In genomic region chr9:41229225-41229582, GRCm38 (mm10) we compare ENCODE assay signal across 8 mouse cellular contexts.
A peak's percentile ranks its signal among the peaks of the same experiment; 100 is the strongest.
DNase-seq lines count a peak whose midpoint lies in the region; ATAC-seq and TF ChIP-seq lines count a peak whose summit lies in the region.

No protein-coding gene starts in this region.

- peak overlapping the region; percentile 39 for H3K4me3 ChIP-seq in kidney, postnatal 0 days (replicated peaks; ENCODE audit: low read depth, low read length)
- peak overlapping the region; percentile 29; the same call in 1 of the 2 replicates for H3K4me3 ChIP-seq in embryonic facial prominence, embryonic 12.5 days
- peak overlapping the region; percentile 37 for H3K4me3 ChIP-seq in hindbrain, embryonic 16.5 days (ENCODE audit: low read length)
- peak overlapping the region; percentile 33 for H3K4me3 ChIP-seq in midbrain, embryonic 14.5 days (replicated peaks; ENCODE audit: low read depth, low read length)

- no peaks in the 10 kb centered on the region for H3K27me3 ChIP-seq in kidney, postnatal 0 days (ENCODE audit: insufficient read depth, low read length)
- H3K27me3 ChIP-seq in embryonic facial prominence, embryonic 12.5 days = no peaks in the 10 kb centered on the region
- no peaks in the 10 kb centered on the region for H3K27me3 ChIP-seq in hindbrain, embryonic 16.5 days (replicated peaks; ENCODE audit: control insufficient read depth, insufficient read depth, low read length)
- no peaks in the 10 kb centered on the region for H3K27me3 ChIP-seq in midbrain, embryonic 14.5 days (ENCODE audit: control insufficient read depth, insufficient read depth, low read length)

- no peak; the same call in 1 of the 2 replicates for ATAC-seq in kidney, postnatal 0 days (replicated peaks; ENCODE audit: low FRiP score, low read depth)
- no peak for ATAC-seq in embryonic facial prominence, embryonic 12.5 days (ENCODE audit: insufficient number of reproducible peaks, insufficient read depth, low FRiP score, low TSS enrichment)
- ATAC-seq in hindbrain, embryonic 16.5 days = no peak
- peak; percentile 44; the same call in 1 of the 2 replicates for ATAC-seq in midbrain, embryonic 14.5 days (ENCODE audit: low FRiP score, low TSS enrichment)

- peak overlapping the region; percentile 67 for H3K9ac ChIP-seq in kidney, postnatal 0 days (ENCODE audit: low read depth, low read length)
- H3K9ac ChIP-seq in embryonic facial prominence, embryonic 12.5 days = peak overlapping the region; percentile 44; the same call in 1 of the 2 replicates
- peak overlapping the region; percentile 67 for H3K9ac ChIP-seq in hindbrain, embryonic 16.5 days (ENCODE audit: low read depth, low read length)
- peak overlapping the region; percentile 57 for H3K9ac ChIP-seq in midbrain, embryonic 14.5 days (replicated peaks; ENCODE audit: low read length)

- WGBS in kidney, postnatal 0 days = 10% methylated on average over 5 of the region's 5 CpGs
- WGBS in embryonic facial prominence, embryonic 12.5 days = 4% methylated on average over 5 of the region's 5 CpGs
- 6% methylated on average over 5 of the region's 5 CpGs for WGBS in hindbrain, embryonic 16.5 days
- WGBS in midbrain, embryonic 14.5 days = 4% methylated on average over 5 of the region's 5 CpGs

- TF ChIP-seq CTCF in kidney, postnatal 0 days (IDR thresholded peaks at IDR 0.05; ENCODE audit: low read depth) = no peak

- DNase-seq in kidney, postnatal 0 days (ENCODE audit: low spot score) = no peak
- no peak for DNase-seq in kidney, postnatal 25 days
- no peak for DNase-seq in midbrain, embryonic 14.5 days
- DNase-seq in adrenal gland, adult (ENCODE audit: inconsistent age in 2 of 2, low spot score in 1 of 2) = no peak
- DNase-seq in thymus, adult 18-20 months = no peak
- DNase-seq in spleen, postnatal 4 days (ENCODE audit: low spot score in 2 of 2) = no peak

- H3K36me3 ChIP-seq in kidney, postnatal 0 days (ENCODE audit: insufficient read depth, low read length) = no peaks in the 10 kb centered on the region
- no peaks in the 10 kb centered on the region for H3K36me3 ChIP-seq in embryonic facial prominence, embryonic 12.5 days
- H3K36me3 ChIP-seq in hindbrain, embryonic 16.5 days (ENCODE audit: control insufficient read depth, insufficient read depth, low read length) = no peaks in the 10 kb centered on the region
- no peaks in the 10 kb centered on the region for H3K36me3 ChIP-seq in midbrain, embryonic 14.5 days (ENCODE audit: control insufficient read depth, insufficient read depth, low read length)

- no peaks in the 10 kb centered on the region for H3K9me3 ChIP-seq in kidney, postnatal 0 days (replicated peaks; ENCODE audit: low read length)
- no peaks in the 10 kb centered on the region for H3K9me3 ChIP-seq in embryonic facial prominence, embryonic 12.5 days
- no peaks in the 10 kb centered on the region for H3K9me3 ChIP-seq in hindbrain, embryonic 16.5 days (ENCODE audit: control insufficient read depth, low read length)
- H3K9me3 ChIP-seq in midbrain, embryonic 14.5 days (ENCODE audit: control insufficient read depth, low read length) = no peaks in the 10 kb centered on the region

- 0 out of 2 replicates have a peak, but pooled peaks cover 3% of the 10 kb centered on the region for H3K4me1 ChIP-seq in kidney, postnatal 0 days (replicated peaks; ENCODE audit: insufficient read depth, low read length)
- H3K4me1 ChIP-seq in embryonic facial prominence, embryonic 12.5 days = peaks cover 16% of the 10 kb centered on the region
- H3K4me1 ChIP-seq in hindbrain, embryonic 16.5 days (ENCODE audit: control insufficient read depth, insufficient read depth, low read depth, low read length) = peaks cover 11% of the 10 kb centered on the region
- peaks cover 15% of the 10 kb centered on the region for H3K4me1 ChIP-seq in midbrain, embryonic 14.5 days (ENCODE audit: control insufficient read depth, insufficient read depth, low read length)

- H3K4me2 ChIP-seq in kidney, postnatal 0 days (ENCODE audit: low read length) = peak overlapping the region; percentile 70
- peak overlapping the region; percentile 44 for H3K4me2 ChIP-seq in embryonic facial prominence, embryonic 12.5 days (replicated peaks)
- H3K4me2 ChIP-seq in hindbrain, embryonic 16.5 days (ENCODE audit: low read length) = peak overlapping the region; percentile 74
- peak overlapping the region; percentile 69 for H3K4me2 ChIP-seq in midbrain, embryonic 14.5 days (ENCODE audit: low read length)

- peak overlapping the region; percentile 63 for H3K27ac ChIP-seq in kidney, postnatal 0 days
- peak overlapping the region; percentile 95 for H3K27ac ChIP-seq in embryonic facial prominence, embryonic 12.5 days
- peak overlapping the region; percentile 91 for H3K27ac ChIP-seq in hindbrain, embryonic 16.5 days (ENCODE audit: low read depth, low read length)
- H3K27ac ChIP-seq in midbrain, embryonic 14.5 days (replicated peaks; ENCODE audit: low read depth, low read length) = peak overlapping the region; percentile 95
